Mouse (Mus musculus) neural tube, embryonic 14.5 days (tissue): ENCODE data around the gene Mical1. TPM values are rescaled to one million over a fixed set of nuclear protein-coding genes. Genes with fewer than 3 reads are reported as not detected.
A peak's percentile ranks its signal among the peaks of the same experiment; 100 is the strongest.

ENCODE experiments used
- ATAC-seq: fragments of 200-750 bp; cut with Nextera tagmentation; 2 replicates; pipeline ENCODE4 v1.8.0; 2017; ENCODE audit warnings: low read depth, mild to moderate bottlenecking, moderate TSS enrichment, moderate library complexity
- H3K27ac ChIP-seq: fragments of 300-500 bp; sonication (generic); 2 replicates; pipeline ENCODE4 v1.5.1; 2014; ENCODE audit warnings: low read depth, mild to moderate bottlenecking, control low read depth, low read length, moderate library complexity, mixed read lengths
- H3K27me3 ChIP-seq: fragments of 300-500 bp; sonication (generic); 2 replicates; pipeline ENCODE4 v1.6.1; 2014; ENCODE audit warnings: low read length; ENCODE audit not compliant: control insufficient read depth, insufficient read depth
- H3K36me3 ChIP-seq: fragments of 300-500 bp; sonication (generic); 2 replicates; pipeline ENCODE4 v1.6.1; 2014; ENCODE audit warnings: low read length, mixed read lengths; ENCODE audit not compliant: control insufficient read depth, insufficient read depth
- H3K4me1 ChIP-seq: fragments of 300-500 bp; sonication (generic); 2 replicates; pipeline ENCODE4 v1.6.1; 2014; ENCODE audit warnings: low read length; ENCODE audit not compliant: control insufficient read depth, insufficient read depth
- H3K4me2 ChIP-seq: fragments of 300-500 bp; sonication (generic); 2 replicates; pipeline ENCODE4 v1.6.1; 2014; ENCODE audit warnings: mild to moderate bottlenecking, low read depth, low read length, control low read depth
- H3K4me3 ChIP-seq: fragments of 300-500 bp; sonication (generic); 2 replicates; pipeline ENCODE4 v1.5.1; 2014; ENCODE audit warnings: low read depth, low read length, control low read depth, mixed read lengths
- H3K9ac ChIP-seq: fragments of 300-500 bp; sonication (generic); replicated peaks from 2 replicates; pipeline ENCODE4 v1.6.1; 2014; ENCODE audit warnings: low read depth, mild to moderate bottlenecking, control low read depth, low read length, mixed read lengths
- H3K9me3 ChIP-seq: fragments of 300-500 bp; sonication (generic); 2 replicates; pipeline ENCODE4 v1.6.1; 2016; ENCODE audit warnings: low read length; ENCODE audit not compliant: control insufficient read depth
- WGBS: fragments of 180-500 bp; shearing (Covaris S2); extraction: QIAGEN DNeasy Blood & Tissue Kit; methylation state at CpG from one replicate; pipeline ENCODE4 v1.1.7; 2014; 5-methylcytosine and 5-hydroxymethylcytosine counted together
- polyA plus RNA-seq: library from polyadenylated mRNA; unstranded; fragments of >200 nt; fragmentation: Nextera tagmentation; extraction: Ambion mirVana; gene quantifications from 2 replicates; pipeline ENCODE4 v1.2.1, GENCODE M21; 2014

Mical1 gene
- polyA plus RNA-seq, result 19.8 and 31.9 TPM in 2 replicates

DNA sequence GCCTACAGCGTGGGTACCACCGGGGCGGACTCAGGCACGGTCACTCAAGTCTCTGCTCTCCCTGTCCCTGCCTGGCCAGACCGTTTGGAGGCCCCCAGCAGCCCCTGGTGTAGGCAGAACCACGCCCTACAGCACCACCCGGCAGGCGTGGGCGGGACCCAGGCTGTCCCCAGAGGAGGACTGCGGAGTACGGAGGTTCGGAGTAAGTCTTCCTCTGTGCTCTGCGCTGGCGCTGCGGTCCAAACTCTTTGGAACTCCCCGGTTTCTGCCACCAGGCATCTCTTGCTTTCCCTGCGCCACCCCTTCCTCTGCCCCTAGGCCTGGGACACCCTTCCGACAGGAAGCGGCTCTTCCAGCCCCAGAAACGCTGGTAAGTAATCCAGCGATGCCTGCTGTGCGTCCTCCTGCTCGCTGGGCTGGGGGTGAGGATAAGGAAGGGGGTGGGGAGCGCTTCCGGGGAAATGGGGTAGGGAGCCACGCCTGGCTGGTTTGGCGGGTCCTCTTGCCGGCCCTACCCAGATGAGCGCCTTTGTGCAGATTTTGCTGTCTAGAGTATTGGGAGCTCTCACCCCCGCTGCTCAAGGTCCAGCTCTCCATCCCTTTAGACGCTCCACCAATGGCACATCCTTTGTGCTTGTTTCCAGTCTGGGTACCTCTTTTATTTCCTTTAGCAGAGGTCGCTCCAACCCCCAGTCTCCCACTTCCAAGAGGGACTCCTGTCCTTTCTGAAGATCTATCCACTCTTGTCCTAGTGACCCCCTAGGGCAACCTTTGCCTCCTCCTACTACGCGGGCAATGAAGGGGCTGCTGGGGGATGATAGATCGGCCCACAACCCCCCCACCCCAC lies at the start of gene Mical1:
Gene Mical1, plus strand, starts transcription at position 144 of the 847 bp plus-strand sequence.
- peak within 1 kb of the TSS; percentile 44 for H3K4me3 ChIP-seq
- no peaks in the 10 kb centered on the region for H3K36me3 ChIP-seq
- peaks cover 18% of the 10 kb centered on the region for H3K4me1 ChIP-seq
- H3K9me3 ChIP-seq, result no peaks in the 10 kb centered on the region
- no peaks in the 10 kb centered on the region for H3K27me3 ChIP-seq
- peak within 1 kb of the TSS; percentile 67 for H3K27ac ChIP-seq
- peak within 1 kb of the TSS; percentile 65 for H3K9ac ChIP-seq
- WGBS, result 1% methylated on average over 35 of the region's 35 CpGs
- H3K4me2 ChIP-seq, result peak within 1 kb of the TSS; percentile 70
- ATAC-seq, result peak; percentile 72

DNA sequence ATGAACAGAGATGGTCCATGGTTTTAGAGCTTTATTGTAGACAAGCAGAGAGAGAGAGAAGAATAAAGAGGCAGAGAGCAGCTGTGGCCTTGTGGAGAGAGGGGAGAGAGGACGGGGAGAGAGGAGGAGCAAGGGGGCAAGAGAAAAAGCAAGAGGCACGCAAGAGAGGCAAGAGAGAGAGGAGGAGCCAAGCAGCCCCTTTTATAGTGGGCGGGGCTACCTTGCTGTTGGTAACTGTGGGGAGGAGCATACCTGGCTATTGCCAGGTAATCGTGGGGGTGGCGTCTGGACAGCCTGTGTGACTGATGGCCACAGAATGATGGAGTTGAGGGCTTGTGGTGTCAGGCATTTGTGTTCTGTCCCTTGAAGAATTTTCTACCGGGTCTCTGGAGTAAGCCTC lies 49.7 kb upstream of the Mical1 start:
- no peaks in the 10 kb centered on the region for H3K27me3 ChIP-seq
- H3K4me3 ChIP-seq, result no peak overlapping the region
- no peak overlapping the region for H3K9ac ChIP-seq
- 60% methylated on average over 6 of the region's 6 CpGs for WGBS
- H3K4me1 ChIP-seq, result no peaks in the 10 kb centered on the region
- H3K27ac ChIP-seq, result no peak overlapping the region
- ATAC-seq, result no peak
- H3K36me3 ChIP-seq, result no peaks in the 10 kb centered on the region
- H3K4me2 ChIP-seq, result no peak overlapping the region
- no peaks in the 10 kb centered on the region for H3K9me3 ChIP-seq

DNA sequence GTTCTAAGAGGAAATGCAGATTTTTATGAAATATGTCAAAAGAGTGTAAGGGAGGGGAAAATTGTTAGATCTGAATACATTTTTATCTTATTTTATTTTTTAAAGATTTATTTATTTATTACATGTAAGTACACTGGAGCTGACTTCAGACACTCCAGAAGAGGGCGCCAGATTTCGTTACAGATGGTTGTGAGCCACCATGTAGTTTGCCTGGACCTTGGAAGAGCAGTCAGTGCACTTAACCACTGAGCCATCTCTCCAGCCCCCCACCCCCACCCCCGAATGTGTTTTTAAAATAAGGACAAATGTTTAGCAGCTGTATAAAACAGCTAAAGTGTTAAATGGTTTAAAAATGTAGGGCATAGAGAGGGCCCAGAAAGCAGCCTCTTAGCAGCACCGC lies 41.5 kb upstream of the Mical1 start:
- no peak overlapping the region for H3K4me2 ChIP-seq
- H3K9me3 ChIP-seq, result no peaks in the 10 kb centered on the region
- no peak overlapping the region for H3K9ac ChIP-seq
- no peaks in the 10 kb centered on the region for H3K4me1 ChIP-seq
- ATAC-seq, result no peak; the same call in 1 of the 2 replicates
- no peaks in the 10 kb centered on the region for H3K36me3 ChIP-seq
- no peak overlapping the region for H3K4me3 ChIP-seq
- H3K27ac ChIP-seq, result no peak overlapping the region
- 28% methylated on average over 4 of the region's 4 CpGs for WGBS
- H3K27me3 ChIP-seq, result no peaks in the 10 kb centered on the region

DNA sequence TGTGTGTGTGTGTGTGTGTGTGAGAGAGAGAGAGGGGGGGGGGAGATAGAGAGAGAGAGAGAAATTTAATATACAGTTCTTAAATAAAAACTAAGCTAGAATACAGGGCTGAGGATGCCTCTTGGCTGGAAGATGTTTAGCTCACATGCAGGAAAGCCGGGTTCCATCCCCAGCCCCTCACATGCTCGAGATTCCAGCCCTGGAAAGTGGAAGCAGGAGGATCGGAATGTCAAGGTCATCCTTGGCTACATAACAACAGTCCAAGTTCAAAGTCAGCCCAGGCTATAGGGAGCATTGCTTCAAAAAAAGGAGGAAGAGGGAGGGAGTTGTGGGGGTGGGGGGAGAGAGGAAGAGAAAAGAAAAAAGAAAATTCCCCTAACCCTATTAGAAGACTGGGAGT lies 41.0 kb upstream of the Mical1 start:
- no peak for ATAC-seq
- Histone ChIP-seq H3K27ac (no peak overlapping the region), H3K4me1 (no peaks in the 10 kb centered on the region), H3K27me3 (no peaks in the 10 kb centered on the region), H3K4me2 (no peak overlapping the region), H3K36me3 (no peaks in the 10 kb centered on the region), H3K9ac (no peak overlapping the region), H3K4me3 (no peak overlapping the region), H3K9me3 (no peaks in the 10 kb centered on the region)
- WGBS, result 50% methylated on average over 3 of the region's 3 CpGs

- H3K9ac ChIP-seq, result no peak overlapping the region
- no peaks in the 10 kb centered on the region for H3K36me3 ChIP-seq
- ATAC-seq, result no peak
- no peaks in the 10 kb centered on the region for H3K27me3 ChIP-seq
- no peaks in the 10 kb centered on the region for H3K9me3 ChIP-seq
- no peak overlapping the region for H3K4me2 ChIP-seq
- H3K27ac ChIP-seq, result no peak overlapping the region
- no peak overlapping the region for H3K4me3 ChIP-seq
- 82% methylated on average over 1 of the region's 1 CpGs for WGBS
- peaks cover 14% of the 10 kb centered on the region for H3K4me1 ChIP-seq
Measured at GRCm38 (mm10) chr10:41448216-41448615, 27.9 kb upstream of the Mical1 start.

DNA sequence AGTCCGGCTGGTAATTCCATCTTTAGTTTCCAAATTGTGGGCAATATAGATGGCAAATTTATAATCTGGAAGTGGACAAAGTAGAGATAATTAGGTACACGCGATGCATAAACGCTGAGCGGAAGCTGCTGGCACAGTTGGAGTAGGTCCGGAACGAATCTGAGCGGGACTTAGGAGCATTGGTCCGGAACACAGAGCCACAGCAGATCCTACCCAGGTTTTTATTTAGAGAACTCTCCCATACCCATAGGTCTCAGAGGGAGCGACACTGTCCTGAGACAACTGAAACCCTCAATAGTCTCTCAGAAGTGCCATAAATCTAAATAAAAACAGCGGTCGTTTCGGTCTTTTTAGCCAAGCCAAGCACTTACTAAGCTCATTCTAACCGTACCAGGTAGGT lies 26.4 kb upstream of the Mical1 start:
- peak; percentile 81 for ATAC-seq
- WGBS, result 7% methylated on average over 14 of the region's 14 CpGs

GRCm38 (mm10) chr10:41450137-41450670 lies 25.9 kb upstream of the Mical1 start, which contains the start of gene Zbtb24:
Zbtb24 (plus strand) TSS chr10:41450383.
- peak within 1 kb of the TSS; percentile 83 for H3K9ac ChIP-seq
- peak within 1 kb of the TSS; percentile 75 for H3K4me2 ChIP-seq
- under 1% methylated on average over 49 of the region's 49 CpGs for WGBS
- H3K4me3 ChIP-seq, result peak within 1 kb of the TSS; percentile 90
- ATAC-seq, result peak; percentile 96
- H3K4me1 ChIP-seq, result peaks cover 17% of the 10 kb centered on the region
- H3K9me3 ChIP-seq, result no peaks in the 10 kb centered on the region
- H3K27ac ChIP-seq, result peak within 1 kb of the TSS; percentile 83
- H3K27me3 ChIP-seq, result no peaks in the 10 kb centered on the region
- 0 out of 2 replicates have a peak, but pooled peaks cover 3% of the 10 kb centered on the region for H3K36me3 ChIP-seq

More for the DNA sequence above, 26.4 kb upstream of the Mical1 start:
- Histone ChIP-seq H3K9me3 (no peaks in the 10 kb centered on the region), H3K9ac (peak overlapping the region; percentile 83), H3K27ac (peak overlapping the region; percentile 83), H3K4me3 (peak overlapping the region; percentile 90), H3K4me2 (peak overlapping the region; percentile 75), H3K36me3 (0 out of 2 replicates have a peak, but pooled peaks cover 3% of the 10 kb centered on the region), H3K27me3 (no peaks in the 10 kb centered on the region), H3K4me1 (peaks cover 17% of the 10 kb centered on the region)

DNA sequence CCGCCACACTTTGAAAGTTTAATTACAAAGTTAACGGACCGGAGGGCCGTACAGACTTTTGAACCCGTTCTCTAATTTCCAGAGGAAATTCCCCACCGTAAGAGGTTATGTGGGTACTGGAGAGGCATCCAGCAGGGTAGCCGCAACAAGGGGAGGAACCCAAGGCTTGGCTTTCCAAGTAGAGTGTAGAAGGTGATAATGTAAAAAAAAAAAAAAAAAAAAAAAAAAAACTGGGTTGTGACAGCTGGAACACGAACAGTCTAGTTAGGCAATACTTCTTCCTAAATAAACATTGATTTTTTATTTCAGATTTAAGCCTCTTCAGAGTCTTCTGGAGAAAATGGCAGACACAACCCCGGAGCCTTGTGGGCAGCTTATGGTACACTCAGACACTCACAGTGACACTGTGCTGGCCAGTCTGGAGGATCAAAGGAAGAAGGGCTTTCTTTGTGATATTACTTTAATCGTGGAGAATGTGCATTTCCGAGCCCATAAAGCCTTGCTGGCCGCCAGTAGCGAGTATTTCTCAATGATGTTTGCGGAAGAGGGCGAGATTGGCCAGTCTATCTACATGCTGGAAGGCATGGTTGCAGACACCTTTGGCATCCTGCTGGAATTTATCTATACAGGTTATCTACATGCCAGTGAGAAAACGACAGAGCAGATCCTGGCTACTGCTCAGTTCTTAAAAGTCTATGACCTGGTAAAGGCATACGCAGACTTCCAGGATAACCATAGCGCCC lies 25.2 kb upstream of the Mical1 start:
- ATAC-seq, result peak; percentile 21
- WGBS, result 59% methylated on average over 18 of the region's 18 CpGs
- no peak overlapping the region for H3K27ac ChIP-seq

More for the DNA sequence above, 25.2 kb upstream of the Mical1 start:
- no peaks in the 10 kb centered on the region for H3K9me3 ChIP-seq
- peak overlapping the region; percentile 90 for H3K4me3 ChIP-seq
- H3K4me1 ChIP-seq, result peaks cover 17% of the 10 kb centered on the region
- H3K36me3 ChIP-seq, result 0 out of 2 replicates have a peak, but pooled peaks cover 3% of the 10 kb centered on the region
- H3K27me3 ChIP-seq, result no peaks in the 10 kb centered on the region
- H3K4me2 ChIP-seq, result peak overlapping the region; percentile 75
- H3K9ac ChIP-seq, result peak overlapping the region; percentile 83
